Mouse (Mus musculus) intestine, embryonic 14.5 days (tissue): ENCODE results near the gene Stk32c. TPM values are rescaled to one million over a fixed set of nuclear protein-coding genes. Genes with fewer than 3 reads are reported as not detected.

Experiments
- ATAC-seq: fragments of 200-750 bp; cut with Nextera tagmentation; replicated peaks from 2 replicates; pipeline ENCODE4 v1.8.0; 2017; ENCODE audit warnings: low read depth, moderate number of reproducible peaks, moderate TSS enrichment, moderate library complexity; ENCODE audit not compliant: low FRiP score, low TSS enrichment
- DNase-seq: peaks from one replicate; pipeline ENCODE4 v3.0.0-alpha.2; 2018; ENCODE audit warnings: low spot score
- H3K27ac ChIP-seq: fragments of 300-500 bp; sonication (generic); 2 replicates; pipeline ENCODE4 v1.5.1; 2014; ENCODE audit warnings: low read depth, mild to moderate bottlenecking, control low read depth
- H3K27me3 ChIP-seq: fragments of 300-500 bp; sonication (generic); replicated peaks from 2 replicates; pipeline ENCODE4 v1.6.1; 2014; ENCODE audit warnings: low read length, control low read depth; ENCODE audit not compliant: control insufficient read depth, insufficient read depth
- H3K36me3 ChIP-seq: fragments of 300-500 bp; sonication (generic); 2 replicates; pipeline ENCODE4 v1.6.1; 2014; ENCODE audit warnings: low read length, control low read depth; ENCODE audit not compliant: control insufficient read depth, insufficient read depth
- H3K4me1 ChIP-seq: fragments of 300-500 bp; sonication (generic); replicated peaks from 2 replicates; pipeline ENCODE4 v1.6.1; 2014; ENCODE audit warnings: low read length, control low read depth, mixed read lengths; ENCODE audit not compliant: control insufficient read depth, insufficient read depth
- H3K4me2 ChIP-seq: fragments of 300-500 bp; sonication (generic); 2 replicates; pipeline ENCODE4 v1.6.1; 2014; ENCODE audit warnings: low read length
- H3K4me3 ChIP-seq: fragments of 300-500 bp; sonication (generic); 2 replicates; pipeline ENCODE4 v1.5.1; 2014; ENCODE audit warnings: low read depth, low read length, control low read depth, mixed read lengths
- H3K9ac ChIP-seq: fragments of 300-500 bp; sonication (generic); 2 replicates; pipeline ENCODE4 v1.6.1; 2014; ENCODE audit warnings: mild to moderate bottlenecking, low read length
- H3K9me3 ChIP-seq: fragments of 300-500 bp; sonication (generic); 2 replicates; pipeline ENCODE4 v1.6.1; 2016; ENCODE audit warnings: low read length, control low read depth; ENCODE audit not compliant: control insufficient read depth
- WGBS: fragments of 180-500 bp; shearing (Covaris S2); extraction: QIAGEN DNeasy Blood & Tissue Kit; methylation state at CpG from one replicate; pipeline ENCODE4 v1.1.7; 2014; 5-methylcytosine and 5-hydroxymethylcytosine counted together
- polyA plus RNA-seq: library from polyadenylated mRNA; unstranded; fragments of >200 nt; fragmentation: Nextera tagmentation; extraction: Ambion mirVana; gene quantifications from 2 replicates; pipeline ENCODE4 v1.2.1, GENCODE M21; 2014

Gene Stk32c
- polyA plus RNA-seq, 1 experiment from 2014 or later: 0.15 TPM

DNA sequence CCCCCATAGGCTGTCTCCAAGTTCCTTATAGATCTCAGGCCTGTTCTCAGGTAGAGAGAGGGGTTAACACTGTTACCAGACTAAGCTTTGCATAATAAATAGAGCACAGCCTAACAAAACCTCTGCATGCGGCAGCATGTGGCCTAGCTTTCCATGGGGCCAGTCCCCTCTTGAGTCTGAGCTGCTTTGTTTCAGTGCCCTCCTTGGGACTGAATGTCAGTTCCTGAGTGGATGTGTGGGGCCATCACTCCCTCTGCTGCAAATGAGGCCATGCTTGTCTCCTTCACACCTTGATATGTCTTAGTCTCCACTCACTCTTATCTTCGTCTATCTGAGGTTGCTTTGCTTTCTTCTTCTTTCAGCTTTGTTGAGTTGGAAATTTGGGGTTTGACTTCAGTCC is 8.7 kb upstream of the Stk32c start:
- H3K27me3 ChIP-seq: no peaks in the 10 kb centered on the region
- H3K4me1 ChIP-seq: no peaks in the 10 kb centered on the region
- H3K4me3 ChIP-seq: no peak overlapping the region
- no peak overlapping the region for H3K9ac ChIP-seq
- 85% methylated on average over 2 of the region's 2 CpGs for WGBS
- H3K36me3 ChIP-seq: no peaks in the 10 kb centered on the region
- DNase-seq: peak; percentile 33
- no peak for ATAC-seq
- H3K27ac ChIP-seq: no peak overlapping the region
- H3K9me3 ChIP-seq: no peaks in the 10 kb centered on the region
- H3K4me2 ChIP-seq: no peak overlapping the region

GRCm38 (mm10) chr7:139221072-139221471 is 8.0 kb upstream of the Stk32c start:
- no peak for ATAC-seq
- H3K4me3 ChIP-seq: no peak overlapping the region
- no peaks in the 10 kb centered on the region for H3K36me3 ChIP-seq
- no peak overlapping the region for H3K4me2 ChIP-seq
- DNase-seq: peak; percentile 48
- WGBS: 80% methylated on average over 5 of the region's 5 CpGs
- no peak overlapping the region for H3K9ac ChIP-seq
- H3K9me3 ChIP-seq: no peaks in the 10 kb centered on the region
- no peaks in the 10 kb centered on the region for H3K4me1 ChIP-seq
- H3K27ac ChIP-seq: no peak overlapping the region
- H3K27me3 ChIP-seq: no peaks in the 10 kb centered on the region

GRCm38 (mm10) chr7:139220303-139220702 is 7.2 kb upstream of the Stk32c start:
- Histone ChIP-seq H3K9me3 (no peaks in the 10 kb centered on the region), H3K4me1 (no peaks in the 10 kb centered on the region), H3K27ac (0 out of 2 replicates have a peak overlapping the region, but pooled peaks have one; percentile 1), H3K36me3 (no peaks in the 10 kb centered on the region), H3K27me3 (no peaks in the 10 kb centered on the region), H3K4me3 (no peak overlapping the region), H3K9ac (no peak overlapping the region), H3K4me2 (no peak overlapping the region)
- WGBS: 37% methylated on average over 2 of the region's 2 CpGs
- DNase-seq (peak; percentile 48), ATAC-seq (0 out of 2 replicates have a peak, but pooled peaks have one; percentile 44)

DNA sequence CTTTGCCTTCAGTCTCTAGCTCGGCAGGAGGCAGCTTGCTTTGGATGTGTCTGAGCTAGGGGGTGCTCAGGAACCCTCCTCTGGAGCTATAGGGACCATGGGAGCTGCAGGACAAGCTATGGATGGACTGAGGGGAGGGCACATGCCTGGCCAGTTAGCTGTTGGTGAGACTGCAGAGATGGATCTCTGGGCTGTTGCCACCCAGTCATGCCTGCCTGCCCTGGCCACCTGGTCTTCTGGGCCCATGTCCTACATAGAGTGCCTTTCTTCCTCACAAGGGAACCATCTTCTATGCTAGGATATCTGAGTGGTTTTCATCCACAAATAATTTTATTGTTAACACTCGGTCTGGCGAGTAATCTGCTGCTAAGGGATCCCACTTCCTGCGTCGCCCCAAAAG is 6.4 kb upstream of the Stk32c start:
- Histone ChIP-seq H3K27me3 (no peaks in the 10 kb centered on the region), H3K9ac (no peak overlapping the region), H3K4me3 (no peak overlapping the region), H3K9me3 (no peaks in the 10 kb centered on the region), H3K4me1 (no peaks in the 10 kb centered on the region), H3K27ac (peak overlapping the region; percentile 12; the same call in 1 of the 2 replicates), H3K4me2 (no peak overlapping the region), H3K36me3 (no peaks in the 10 kb centered on the region)
- no peak for DNase-seq
- no peak for ATAC-seq
- WGBS: 69% methylated on average over 5 of the region's 5 CpGs

DNA sequence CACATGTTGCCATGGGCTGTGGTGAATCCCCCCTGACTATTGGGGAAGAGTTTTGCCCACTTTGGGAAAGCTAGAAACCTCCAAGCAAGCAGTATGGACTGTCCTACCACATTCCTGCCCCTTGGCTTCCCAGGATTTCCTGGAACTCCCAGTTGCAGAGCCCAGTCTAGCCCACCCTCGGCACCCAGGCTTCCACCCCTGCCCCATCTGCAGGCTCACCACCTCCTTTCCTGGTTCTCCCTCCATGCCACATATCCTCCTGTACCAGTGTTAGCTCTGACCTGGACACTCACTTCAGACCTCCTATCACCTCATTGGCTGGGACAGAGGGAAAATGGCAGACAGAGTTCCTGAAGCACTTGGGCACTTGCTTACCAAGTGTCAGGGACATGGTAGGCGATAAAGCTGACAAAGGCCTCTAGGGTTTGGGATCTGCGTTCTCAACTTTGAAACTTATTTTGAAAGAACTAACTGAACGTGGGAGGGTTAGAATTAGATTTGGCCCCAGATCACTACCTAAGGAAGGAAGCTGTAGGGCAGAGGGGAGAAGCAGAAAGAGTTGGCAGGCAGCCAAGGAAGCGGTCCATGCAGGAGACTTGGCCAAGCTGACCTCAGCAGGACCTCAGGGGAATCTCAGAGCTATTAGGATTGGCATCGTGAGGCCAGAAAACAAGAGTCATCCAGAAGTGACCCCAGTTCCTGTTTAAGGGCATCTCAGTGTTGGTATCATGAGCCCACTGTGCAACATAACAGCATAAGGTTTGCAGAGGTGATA is 5.7 kb upstream of the Stk32c start:
- ATAC-seq (no peak), DNase-seq (peak; percentile 49)
- Histone ChIP-seq H3K9me3 (no peaks in the 10 kb centered on the region), H3K36me3 (no peaks in the 10 kb centered on the region), H3K4me3 (no peak overlapping the region), H3K4me1 (0 out of 2 replicates have a peak, but pooled peaks cover under 1% of the 10 kb centered on the region), H3K27ac (0 out of 2 replicates have a peak overlapping the region, but pooled peaks have one; percentile 12), H3K4me2 (no peak overlapping the region), H3K9ac (no peak overlapping the region), H3K27me3 (no peaks in the 10 kb centered on the region)
- 58% methylated on average over 6 of the region's 6 CpGs for WGBS

DNA sequence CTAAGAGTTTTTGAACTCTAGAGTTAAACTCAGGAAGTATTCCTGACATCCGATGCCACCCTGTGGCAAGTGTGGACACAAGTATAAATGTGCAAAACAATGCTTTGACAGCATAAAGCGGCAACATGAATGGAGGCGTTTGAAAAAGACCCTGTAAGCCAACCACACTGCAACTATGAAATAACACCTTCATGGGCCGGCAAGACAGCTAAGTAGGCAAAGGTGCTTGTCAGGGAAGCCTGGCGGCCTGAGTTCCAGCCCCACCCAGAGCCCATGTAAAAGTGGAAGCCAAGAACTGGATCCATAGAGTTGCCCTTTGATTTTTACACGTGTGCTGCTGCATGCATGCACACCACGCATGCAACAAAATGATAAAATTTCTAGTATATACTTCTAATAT is 3.9 kb upstream of the Stk32c start:
- 87% methylated on average over 7 of the region's 7 CpGs for WGBS

DNA sequence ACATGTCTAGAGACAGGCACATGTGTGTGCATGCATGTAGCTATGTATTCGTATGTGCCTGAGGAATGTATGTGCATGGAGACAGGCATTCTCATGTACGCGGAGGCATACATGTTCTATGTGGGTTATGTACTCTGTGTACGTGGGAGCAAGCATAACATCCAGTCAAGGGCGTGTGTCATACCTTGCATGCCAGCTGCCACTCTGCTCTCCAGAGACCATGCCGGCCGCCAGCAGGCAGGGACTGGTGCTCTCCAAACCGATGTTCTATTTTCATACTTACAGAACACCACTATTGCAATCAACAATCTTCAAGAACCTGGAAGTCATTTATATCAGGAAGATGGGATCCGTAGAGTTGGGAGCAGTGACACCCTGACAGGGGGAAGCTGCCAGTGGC is 3.4 kb upstream of the Stk32c start:
- Histone ChIP-seq H3K4me2 (no peak overlapping the region), H3K27me3 (no peaks in the 10 kb centered on the region), H3K4me1 (peaks cover 10% of the 10 kb centered on the region), H3K36me3 (no peaks in the 10 kb centered on the region), H3K9me3 (no peaks in the 10 kb centered on the region), H3K27ac (no peak overlapping the region), H3K4me3 (no peak overlapping the region), H3K9ac (no peak overlapping the region)
- ATAC-seq (no peak), DNase-seq (peak; percentile 40)
- 90% methylated on average over 9 of the region's 9 CpGs for WGBS

More for the DNA sequence above, 3.9 kb upstream of the Stk32c start:
- ATAC-seq (no peak), DNase-seq (peak; percentile 2)
- Histone ChIP-seq H3K9me3 (no peaks in the 10 kb centered on the region), H3K4me1 (peaks cover 10% of the 10 kb centered on the region), H3K9ac (no peak overlapping the region), H3K36me3 (no peaks in the 10 kb centered on the region), H3K4me3 (no peak overlapping the region), H3K27ac (no peak overlapping the region), H3K27me3 (no peaks in the 10 kb centered on the region), H3K4me2 (no peak overlapping the region)

GRCm38 (mm10) chr7:139215946-139216345 is 2.8 kb upstream of the Stk32c start:
- no peaks in the 10 kb centered on the region for H3K9me3 ChIP-seq
- 84% methylated on average over 7 of the region's 7 CpGs for WGBS

GRCm38 (mm10) chr7:139215516-139215915 is 2.4 kb upstream of the Stk32c start:
- no peaks in the 10 kb centered on the region for H3K9me3 ChIP-seq
- no peak overlapping the region for H3K4me2 ChIP-seq
- WGBS: 64% methylated on average over 1 of the region's 1 CpGs
- ATAC-seq (no peak), DNase-seq (no peak)
- no peak overlapping the region for H3K4me3 ChIP-seq
- H3K27ac ChIP-seq: no peak overlapping the region
- H3K9ac ChIP-seq: no peak overlapping the region
- no peaks in the 10 kb centered on the region for H3K36me3 ChIP-seq
- no peaks in the 10 kb centered on the region for H3K27me3 ChIP-seq
- H3K4me1 ChIP-seq: peaks cover 10% of the 10 kb centered on the region

More at GRCm38 (mm10) chr7:139215946-139216345, 2.8 kb upstream of the Stk32c start:
- Histone ChIP-seq H3K4me2 (no peak overlapping the region), H3K4me3 (no peak overlapping the region), H3K27me3 (no peaks in the 10 kb centered on the region), H3K27ac (no peak overlapping the region), H3K4me1 (peaks cover 10% of the 10 kb centered on the region), H3K9ac (no peak overlapping the region), H3K36me3 (no peaks in the 10 kb centered on the region)
- no peak for DNase-seq
- no peak for ATAC-seq
